Mouse (Mus musculus) ovary, adult 2 months (tissue): ENCODE results near the gene Gm1140. TPM values are rescaled to one million over a fixed set of nuclear protein-coding genes. Genes with fewer than 3 reads are reported as not detected.

ENCODE experiments used
- polyA plus RNA-seq: library from polyadenylated mRNA; depleted of rRNA; stranded (reverse); fragments of >200 nt; gene quantifications from 2 replicates; pipeline ENCODE4 v1.2.3, GENCODE M21; 2012; rRNA removed

Gm1140 gene
- not detected in 2 replicates for polyA plus RNA-seq

DNA sequence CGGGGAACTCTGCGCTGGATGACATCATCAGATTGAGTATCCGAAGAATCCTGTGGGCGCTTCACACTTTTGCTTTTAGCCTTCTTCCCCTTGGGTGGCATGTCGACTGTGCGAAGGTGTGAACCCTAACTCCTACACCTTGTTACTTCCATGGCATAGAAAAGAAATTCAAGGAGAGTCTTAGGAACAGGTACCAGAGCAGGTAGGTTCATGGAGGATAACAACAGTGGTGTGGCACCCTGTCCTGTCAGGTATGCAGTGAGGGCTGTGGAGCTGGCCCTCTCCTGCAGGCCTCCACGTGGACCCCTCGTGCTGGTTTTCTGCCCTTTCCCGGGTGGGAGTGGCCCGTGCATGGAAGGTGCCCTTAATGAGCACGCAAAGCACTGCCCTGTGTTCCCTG is at the start of gene Gm1140:
TSS of gene Gm1140 (minus strand) at position 101 of the 400 bp plus-strand sequence.

GRCm38 (mm10) chrX:67695398-67695797 is 2.0 kb upstream of the Gm1140 start, which contains the start of gene Gm14692:
Gene Gm14692, plus strand, starts transcription at chrX:67695698.

Other genes starting within 250 kb of the Gm1140 start
- not detected in 2 replicates for gene Gm14692, start 2.1 kb upstream of the Gm1140 start, polyA plus RNA-seq
- gene 4933436I01Rik, start 227.9 kb upstream of the Gm1140 start, polyA plus RNA-seq, result not detected in 2 replicates